26 mouse cellular contexts compared by ENCODE assay signal in genomic region chr3:16923234-16923914, GRCm38 (mm10).
DNase-seq lines count a peak whose midpoint lies in the region; ATAC-seq and TF ChIP-seq lines count a peak whose summit lies in the region.
"Had no signal": no experiment of that assay in that cellular context is flagged by ENCODE, and none has a peak within 500 bp of the region (broad histone marks: within the 10 kb centered on the region; RNA-seq: fewer than 3 reads in every experiment).

No protein-coding gene starts in this region.

- H3K36me3 ChIP-seq in forebrain, embryonic 16.5 days (ENCODE audit: control insufficient read depth, insufficient read depth) = no peaks in the 10 kb centered on the region
- no peaks in the 10 kb centered on the region for H3K36me3 ChIP-seq in forebrain, postnatal 0 days (ENCODE audit: insufficient read depth)
- H3K36me3 ChIP-seq in neural tube, embryonic 13.5 days = no peaks in the 10 kb centered on the region
- no peaks in the 10 kb centered on the region for H3K36me3 ChIP-seq in midbrain, embryonic 13.5 days
- H3K36me3 ChIP-seq: embryonic facial prominence, embryonic 13.5 days; stomach, embryonic 15.5 days had no signal

- H3K4me2 ChIP-seq in forebrain, embryonic 16.5 days (ENCODE audit: low read length) = no peak overlapping the region
- no peak overlapping the region for H3K4me2 ChIP-seq in forebrain, postnatal 0 days (ENCODE audit: low read depth)
- H3K4me2 ChIP-seq in neural tube, embryonic 13.5 days = no peak overlapping the region
- no peak overlapping the region for H3K4me2 ChIP-seq in midbrain, embryonic 13.5 days (replicated peaks)
- H3K4me2 ChIP-seq: embryonic facial prominence, embryonic 13.5 days; heart, embryonic 11.5 days; stomach, embryonic 15.5 days had no signal

- peaks cover 7% of the 10 kb centered on the region for H3K4me1 ChIP-seq in forebrain, embryonic 16.5 days (replicated peaks; ENCODE audit: control insufficient read depth, insufficient read depth, low read length)
- no peaks in the 10 kb centered on the region for H3K4me1 ChIP-seq in forebrain, postnatal 0 days (ENCODE audit: insufficient read depth)
- H3K4me1 ChIP-seq in neural tube, embryonic 13.5 days (replicated peaks) = peaks cover 18% of the 10 kb centered on the region
- peaks cover 22% of the 10 kb centered on the region for H3K4me1 ChIP-seq in midbrain, embryonic 13.5 days (replicated peaks)
- H3K4me1 ChIP-seq: embryonic facial prominence, embryonic 13.5 days; stomach, embryonic 15.5 days had no signal

- no peak overlapping the region for H3K4me3 ChIP-seq in forebrain, embryonic 16.5 days (replicated peaks; ENCODE audit: low read length)
- H3K4me3 ChIP-seq in forebrain, postnatal 0 days (ENCODE audit: low read depth, low read length) = no peak overlapping the region
- no peak overlapping the region for H3K4me3 ChIP-seq in neural tube, embryonic 13.5 days
- no peak overlapping the region for H3K4me3 ChIP-seq in midbrain, embryonic 13.5 days (replicated peaks)
- H3K4me3 ChIP-seq: embryonic facial prominence, embryonic 13.5 days; myocyte; stomach, embryonic 15.5 days had no signal

- H3K27me3 ChIP-seq in forebrain, embryonic 16.5 days (replicated peaks; ENCODE audit: control insufficient read depth, insufficient read depth, low read length) = no peaks in the 10 kb centered on the region
- H3K27me3 ChIP-seq in forebrain, postnatal 0 days (ENCODE audit: insufficient read depth, low read length) = no peaks in the 10 kb centered on the region
- no peaks in the 10 kb centered on the region for H3K27me3 ChIP-seq in neural tube, embryonic 13.5 days
- no peaks in the 10 kb centered on the region for H3K27me3 ChIP-seq in midbrain, embryonic 13.5 days
- H3K27me3 ChIP-seq: embryonic facial prominence, embryonic 13.5 days; stomach, embryonic 15.5 days had no signal

- TF ChIP-seq CTCF in forebrain, postnatal 0 days (IDR thresholded peaks at IDR 0.05; ENCODE audit: low read depth) = no peak

- H3K9me3 ChIP-seq in forebrain, embryonic 16.5 days (ENCODE audit: control insufficient read depth, low read length) = no peaks in the 10 kb centered on the region
- no peaks in the 10 kb centered on the region for H3K9me3 ChIP-seq in forebrain, postnatal 0 days (ENCODE audit: low read length)
- no peaks in the 10 kb centered on the region for H3K9me3 ChIP-seq in neural tube, embryonic 13.5 days
- no peaks in the 10 kb centered on the region for H3K9me3 ChIP-seq in midbrain, embryonic 13.5 days
- H3K9me3 ChIP-seq: embryonic facial prominence, embryonic 13.5 days; stomach, embryonic 15.5 days had no signal

- no peak for DNase-seq in forebrain, postnatal 0 days
- no peak for DNase-seq in neural tube, embryonic 10.5 days (ENCODE audit: extremely low spot score, low spot score)
- no peak for DNase-seq in T-cell, adult 2 months (ENCODE audit: low spot score)
- DNase-seq in yolk sac, embryonic 10.5 days (ENCODE audit: low spot score) = no peak
- DNase-seq: adrenal gland, postnatal 25 days; cerebellum, adult 18-20 months; cerebellum, postnatal 10 days; gastrocnemius, postnatal 14 days; heart, adult 18-20 months; heart, postnatal 36 days; kidney, postnatal 14 days; liver; lung, adult 2 months; lung, postnatal 10 days; right cerebral cortex, postnatal 25 days had no signal

- H3K27ac ChIP-seq in forebrain, embryonic 16.5 days (ENCODE audit: low read length) = no peak overlapping the region
- no peak overlapping the region for H3K27ac ChIP-seq in forebrain, postnatal 0 days (ENCODE audit: low read depth, low read length)
- H3K27ac ChIP-seq in neural tube, embryonic 13.5 days (replicated peaks) = peak overlapping the region; percentile 76
- H3K27ac ChIP-seq in midbrain, embryonic 13.5 days = peak overlapping the region; percentile 76
- H3K27ac ChIP-seq: embryonic facial prominence, embryonic 13.5 days; liver, embryonic 14.5 days; macrophage; stomach, embryonic 15.5 days had no signal

- ATAC-seq in forebrain, embryonic 16.5 days = 0 out of 2 replicates have a peak, but pooled peaks have one; percentile 42
- no peak for ATAC-seq in forebrain, postnatal 0 days
- ATAC-seq in neural tube, embryonic 13.5 days (ENCODE audit: low read depth) = peak; percentile 57; the same call in 1 of the 2 replicates
- peak; percentile 79; the same call in 1 of the 2 replicates for ATAC-seq in midbrain, embryonic 13.5 days
- ATAC-seq: CD4-positive, CD25-positive, alpha-beta regulatory T cell, adult 4 months; intestine, postnatal 0 days had no signal

- no peak overlapping the region for H3K9ac ChIP-seq in forebrain, embryonic 16.5 days (replicated peaks; ENCODE audit: low read depth, low read length)
- no peak overlapping the region for H3K9ac ChIP-seq in forebrain, postnatal 0 days
- H3K9ac ChIP-seq in neural tube, embryonic 13.5 days = no peak overlapping the region
- H3K9ac ChIP-seq in midbrain, embryonic 13.5 days (replicated peaks) = no peak overlapping the region
- H3K9ac ChIP-seq: embryonic facial prominence, embryonic 13.5 days; liver, embryonic 14.5 days; stomach, embryonic 15.5 days had no signal

Comparison
In these comparisons a context has a peak if more than half of its experiments do, and no peak if none do; other contexts are left out.
1. H3K27ac ChIP-seq: peak in neural tube, embryonic 13.5 days (single experiment) and midbrain, embryonic 13.5 days (single experiment); none in forebrain, embryonic 16.5 days (single experiment) and forebrain, postnatal 0 days (single experiment).